Mouse (Mus musculus): Measurements from ENCODE around the gene Bcdin3d.
"Not testable (repeated sequence)": the region's sequence is repeated elsewhere in the genome, so short reads cannot be mapped to it uniquely, and the experiment has no call there.

Gene Bcdin3d

GRCm38 (mm10) chr15:99472972-99473371, 1.6 kb downstream of the Bcdin3d start:
- no peak for DNase-seq (ENCODE audit: low spot score)

- DNase-seq (ENCODE audit: low spot score) = no peak
Measured at GRCm38 (mm10) chr15:99471677-99472063, 2.9 kb downstream of the Bcdin3d start.

- DNase-seq (ENCODE audit: low spot score) = peak; percentile 37
Measured at GRCm38 (mm10) chr15:99470971-99471676, 3.4 kb downstream of the Bcdin3d start.

GRCm38 (mm10) chr15:99470224-99470761, 4.2 kb downstream of the Bcdin3d start:
- peak; percentile 67 for DNase-seq (ENCODE audit: low spot score)

GRCm38 (mm10) chr15:99469736-99470135, 4.8 kb downstream of the Bcdin3d start:
- DNase-seq (ENCODE audit: low spot score) = no peak

GRCm38 (mm10) chr15:99469067-99469466, 5.5 kb downstream of the Bcdin3d start:
- DNase-seq (ENCODE audit: low spot score) = peak; percentile 76

GRCm38 (mm10) chr15:99463194-99463593, 11.3 kb downstream of the Bcdin3d start:
- no peak for DNase-seq (ENCODE audit: low spot score)

- DNase-seq (ENCODE audit: low spot score) = peak; percentile 90
Measured at GRCm38 (mm10) chr15:99457606-99458401, 16.7 kb downstream of the Bcdin3d start, which contains the start of gene Nckap5l. Gene Nckap5l, minus strand, starts transcription at chr15:99457748.

GRCm38 (mm10) chr15:99456963-99457605, 17.4 kb downstream of the Bcdin3d start:
- DNase-seq (ENCODE audit: low spot score) = peak; percentile 72

GRCm38 (mm10) chr15:99456338-99456962, 18.1 kb downstream of the Bcdin3d start:
- DNase-seq (ENCODE audit: low spot score) = no peak

GRCm38 (mm10) chr15:99455415-99455814, 19.1 kb downstream of the Bcdin3d start:
- no peak for DNase-seq (ENCODE audit: low spot score)

GRCm38 (mm10) chr15:99454585-99455279, 19.8 kb downstream of the Bcdin3d start:
- DNase-seq (ENCODE audit: low spot score) = no peak

GRCm38 (mm10) chr15:99453153-99453900, 21.2 kb downstream of the Bcdin3d start:
- no peak for DNase-seq (ENCODE audit: low spot score)

- peak; percentile 70 for DNase-seq (ENCODE audit: low spot score)
Measured at GRCm38 (mm10) chr15:99449751-99450280, 24.7 kb downstream of the Bcdin3d start.

- peak; percentile 68 for DNase-seq (ENCODE audit: low spot score)
Measured at GRCm38 (mm10) chr15:99449131-99449750, 25.3 kb downstream of the Bcdin3d start.

- DNase-seq (ENCODE audit: low spot score) = not testable (repeated sequence)
Measured at GRCm38 (mm10) chr15:99446136-99446535, 28.4 kb downstream of the Bcdin3d start.

GRCm38 (mm10) chr15:99445567-99445966, 29.0 kb downstream of the Bcdin3d start:
- no peak for DNase-seq (ENCODE audit: low spot score)

- no peak for DNase-seq (ENCODE audit: low spot score)
Measured at GRCm38 (mm10) chr15:99442358-99442757, 32.2 kb downstream of the Bcdin3d start.

GRCm38 (mm10) chr15:99440816-99441457, 33.6 kb downstream of the Bcdin3d start:
- no peak for DNase-seq (ENCODE audit: low spot score)

All from testis, postnatal 14 days (tissue).